Mouse (Mus musculus) kidney, embryonic 16.5 days (tissue): Measurements from ENCODE around the gene Nelfb. TPM values are rescaled to one million over a fixed set of nuclear protein-coding genes. Genes with fewer than 3 reads are reported as not detected.
A peak's percentile ranks its signal among the peaks of the same experiment; 100 is the strongest.

Experiments
- ATAC-seq: fragments of 200-750 bp; cut with Nextera tagmentation; 2 replicates; pipeline ENCODE4 v1.8.0; 2017; ENCODE audit warnings: moderate TSS enrichment; ENCODE audit not compliant: low FRiP score, low TSS enrichment
- H3K27ac ChIP-seq: fragments of 300-500 bp; sonication (generic); 2 replicates; pipeline ENCODE4 v1.5.1; 2014; ENCODE audit warnings: low read length
- H3K27me3 ChIP-seq: fragments of 300-500 bp; sonication (generic); 2 replicates; pipeline ENCODE4 v1.6.1; 2014; ENCODE audit warnings: low read length, control low read depth, mixed read lengths; ENCODE audit not compliant: insufficient read depth
- H3K36me3 ChIP-seq: fragments of 300-500 bp; sonication (generic); 2 replicates; pipeline ENCODE4 v1.6.1; 2014; ENCODE audit warnings: low read length, control low read depth, mixed read lengths; ENCODE audit not compliant: insufficient read depth
- H3K4me1 ChIP-seq: fragments of 300-500 bp; sonication (generic); 2 replicates; pipeline ENCODE4 v1.6.1; 2014; ENCODE audit warnings: low read length, control low read depth, mixed read lengths; ENCODE audit not compliant: insufficient read depth
- H3K4me2 ChIP-seq: fragments of 300-500 bp; sonication (generic); replicated peaks from 2 replicates; pipeline ENCODE4 v1.6.1; 2014; ENCODE audit warnings: low read depth, low read length
- H3K4me3 ChIP-seq: fragments of 300-500 bp; sonication (generic); 2 replicates; pipeline ENCODE4 v1.5.1; 2014; ENCODE audit warnings: mild to moderate bottlenecking, low read length
- H3K9ac ChIP-seq: fragments of 300-500 bp; sonication (generic); replicated peaks from 2 replicates; pipeline ENCODE4 v1.6.1; 2014; ENCODE audit warnings: low read length
- H3K9me3 ChIP-seq: fragments of 300-500 bp; sonication (generic); 2 replicates; pipeline ENCODE4 v1.6.1; 2016; ENCODE audit warnings: low read length, control low read depth
- WGBS: fragments of 180-500 bp; shearing (Covaris S2); extraction: QIAGEN DNeasy Blood & Tissue Kit; methylation state at CpG from one replicate; pipeline ENCODE4 v1.1.7; 2014; 5-methylcytosine and 5-hydroxymethylcytosine counted together
- polyA plus RNA-seq: library from polyadenylated mRNA; unstranded; fragments of >200 nt; fragmentation: Nextera tagmentation; extraction: Ambion mirVana; gene quantifications from 2 replicates; pipeline ENCODE4 v1.2.1, GENCODE M21; 2015

The Nelfb gene
- polyA plus RNA-seq, 1 experiment from 2014 or later, result 138 TPM

GRCm38 (mm10) chr2:25242101-25242506 lies 30.8 kb upstream of the Nelfb start, which contains the start of the genes Rnf208 and Cysrt1:
TSS of gene Rnf208 (plus strand) at chr2:25242255.
TSS of gene Cysrt1 (minus strand) at chr2:25242452.
- no peak for ATAC-seq
- peak within 1 kb of the TSS; percentile 97 for H3K4me2 ChIP-seq
- peaks cover 20% of the 10 kb centered on the region for H3K27me3 ChIP-seq
- peak within 1 kb of the TSS; percentile 63 for H3K4me3 ChIP-seq
- peak within 1 kb of the TSS; percentile 78 for H3K9ac ChIP-seq
- H3K9me3 ChIP-seq, result no peaks in the 10 kb centered on the region
- 0% methylated on average over 56 of the region's 59 CpGs for WGBS
- H3K36me3 ChIP-seq, result 0 out of 2 replicates have a peak, but pooled peaks cover 6% of the 10 kb centered on the region
- peak within 1 kb of the TSS; percentile 56; the same call in 1 of the 2 replicates for H3K27ac ChIP-seq
- H3K4me1 ChIP-seq, result peaks cover 26% of the 10 kb centered on the region

DNA sequence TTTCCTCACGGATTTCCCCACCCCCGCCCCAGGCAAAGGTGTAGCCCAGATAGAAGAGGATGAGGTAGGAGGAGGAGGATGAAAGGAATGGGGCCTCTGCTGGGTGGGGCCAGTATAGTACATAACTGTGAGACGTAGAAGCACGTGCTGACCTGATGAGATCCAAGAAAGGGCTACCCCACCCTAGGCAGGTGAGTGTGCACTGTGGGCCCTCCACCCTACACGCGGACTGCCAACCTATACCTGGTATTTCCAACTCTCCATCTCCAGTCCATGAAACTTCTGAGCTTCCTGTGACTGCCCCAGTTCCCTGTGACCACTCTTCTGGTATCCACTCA lies 30.1 kb upstream of the Nelfb start:
- Histone ChIP-seq H3K4me1 (peaks cover 26% of the 10 kb centered on the region), H3K9me3 (no peaks in the 10 kb centered on the region), H3K4me3 (peak overlapping the region; percentile 63), H3K27ac (0 out of 2 replicates have a peak overlapping the region, but pooled peaks have one; percentile 56), H3K9ac (peak overlapping the region; percentile 78; the same call in 1 of the 2 replicates), H3K36me3 (0 out of 2 replicates have a peak, but pooled peaks cover 3% of the 10 kb centered on the region), H3K4me2 (peak overlapping the region; percentile 97), H3K27me3 (peaks cover 20% of the 10 kb centered on the region)
- no peak for ATAC-seq
- WGBS, result 12% methylated on average over 6 of the region's 6 CpGs

DNA sequence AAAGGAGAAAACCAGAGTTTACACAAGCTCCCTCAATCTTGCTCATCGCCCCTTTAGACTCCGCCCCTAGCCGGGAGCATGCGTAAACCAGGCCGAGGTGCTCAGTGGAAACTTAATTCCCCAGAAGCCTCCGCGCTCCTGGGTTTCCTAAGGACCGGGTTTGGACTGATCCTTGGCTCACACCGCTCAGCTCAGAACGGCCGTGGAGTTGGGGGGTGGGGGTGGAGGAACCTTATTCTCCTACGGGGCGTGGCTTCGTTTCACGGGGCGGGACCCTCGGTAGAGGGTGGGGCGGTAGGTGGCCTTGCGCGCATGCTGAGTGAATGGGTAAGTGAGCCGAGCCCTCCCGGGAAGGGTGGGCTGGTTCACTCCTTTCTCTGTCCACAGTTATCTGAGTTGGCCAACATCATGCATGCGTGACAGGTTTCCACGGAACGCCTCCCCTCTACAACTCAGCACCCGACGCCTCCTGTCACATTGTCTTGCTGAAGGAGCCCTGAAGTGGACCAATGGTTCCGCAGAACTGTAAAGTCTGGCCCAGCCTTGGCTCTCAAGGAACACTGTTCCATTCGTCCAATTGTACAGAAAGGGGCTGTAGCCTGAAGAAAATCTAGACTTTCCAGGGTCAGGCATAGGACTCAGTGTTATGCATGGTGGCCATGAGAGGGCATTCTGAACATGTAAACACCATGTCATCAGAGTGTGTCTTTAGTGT lies 29.6 kb upstream of the Nelfb start:
- 1% methylated on average over 29 of the region's 29 CpGs for WGBS
- Histone ChIP-seq H3K4me1 (peaks cover 26% of the 10 kb centered on the region), H3K9me3 (no peaks in the 10 kb centered on the region), H3K27ac (peak overlapping the region; percentile 56), H3K4me2 (peak overlapping the region; percentile 97), H3K27me3 (peaks cover 20% of the 10 kb centered on the region), H3K9ac (peak overlapping the region; percentile 55), H3K36me3 (0 out of 2 replicates have a peak, but pooled peaks cover 3% of the 10 kb centered on the region), H3K4me3 (peak overlapping the region; percentile 63)
- ATAC-seq, result peak; percentile 88

DNA sequence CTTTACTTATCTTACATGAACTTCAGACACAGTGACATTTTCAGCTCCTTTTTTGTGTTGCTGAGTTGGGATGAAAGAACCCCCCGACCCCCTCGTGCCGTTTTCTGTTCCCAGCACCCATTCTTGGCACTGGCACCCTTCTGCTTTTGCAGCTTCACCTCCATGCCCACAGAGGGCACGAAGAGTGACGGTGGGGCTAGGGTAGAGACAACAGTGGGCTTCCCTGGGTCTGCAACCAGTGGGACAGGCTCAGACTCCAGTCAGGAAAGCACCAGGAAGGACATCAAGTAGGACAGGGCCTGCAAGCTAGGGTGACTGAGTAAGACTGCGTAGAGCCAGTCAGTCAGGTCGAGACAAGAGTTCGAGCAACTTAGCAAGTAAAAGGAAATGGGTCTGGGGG lies 29.0 kb upstream of the Nelfb start:
- Histone ChIP-seq H3K9me3 (no peaks in the 10 kb centered on the region), H3K4me1 (peaks cover 26% of the 10 kb centered on the region), H3K36me3 (0 out of 2 replicates have a peak, but pooled peaks cover under 1% of the 10 kb centered on the region), H3K9ac (peak overlapping the region; percentile 55), H3K27ac (peak overlapping the region; percentile 56), H3K4me3 (peak overlapping the region; percentile 63), H3K4me2 (peak overlapping the region; percentile 97), H3K27me3 (peaks cover 20% of the 10 kb centered on the region)
- ATAC-seq, result peak; percentile 12
- 51% methylated on average over 8 of the region's 8 CpGs for WGBS

DNA sequence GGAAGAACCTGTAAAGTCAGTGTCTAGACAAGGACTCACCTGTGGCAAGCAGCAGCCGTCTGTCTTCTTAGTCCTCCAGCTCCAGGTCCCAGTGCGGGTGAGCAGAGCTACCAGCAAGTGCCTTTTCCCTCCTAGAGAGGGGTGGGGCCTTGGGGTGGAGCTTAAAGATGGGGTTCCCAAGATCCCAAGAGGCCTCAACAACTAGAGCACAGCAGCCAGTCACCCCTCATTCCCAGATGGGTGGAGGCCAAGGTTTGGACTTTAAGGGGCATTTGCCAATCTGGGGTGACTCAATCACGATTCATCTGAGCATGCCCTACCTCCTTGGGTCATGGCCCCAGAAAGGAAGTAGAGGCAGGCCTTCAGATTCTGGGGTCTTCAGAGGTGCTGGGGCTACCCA lies 28.5 kb upstream of the Nelfb start:
- H3K9ac ChIP-seq, result no peak overlapping the region
- H3K4me1 ChIP-seq, result peaks cover 26% of the 10 kb centered on the region
- H3K27me3 ChIP-seq, result peaks cover 20% of the 10 kb centered on the region
- no peak for ATAC-seq
- H3K27ac ChIP-seq, result no peak overlapping the region
- 86% methylated on average over 3 of the region's 3 CpGs for WGBS
- H3K4me2 ChIP-seq, result no peak overlapping the region
- no peaks in the 10 kb centered on the region for H3K9me3 ChIP-seq
- H3K4me3 ChIP-seq, result no peak overlapping the region
- H3K36me3 ChIP-seq, result no peaks in the 10 kb centered on the region

- Histone ChIP-seq H3K9me3 (no peaks in the 10 kb centered on the region), H3K27ac (peak overlapping the region; percentile 45; the same call in 1 of the 2 replicates), H3K9ac (no peak overlapping the region), H3K4me3 (no peak overlapping the region), H3K4me1 (peaks cover 26% of the 10 kb centered on the region), H3K27me3 (peaks cover 19% of the 10 kb centered on the region), H3K36me3 (no peaks in the 10 kb centered on the region), H3K4me2 (no peak overlapping the region)
- no peak for ATAC-seq
Measured at GRCm38 (mm10) chr2:25238106-25238505, 26.8 kb upstream of the Nelfb start.

- peak overlapping the region; percentile 45; the same call in 1 of the 2 replicates for H3K27ac ChIP-seq
- ATAC-seq, result no peak
- no peaks in the 10 kb centered on the region for H3K36me3 ChIP-seq
- no peak overlapping the region for H3K4me3 ChIP-seq
- no peaks in the 10 kb centered on the region for H3K9me3 ChIP-seq
- H3K27me3 ChIP-seq, result peaks cover 13% of the 10 kb centered on the region
- no peak overlapping the region for H3K9ac ChIP-seq
- WGBS, result 60% methylated on average over 4 of the region's 4 CpGs
- H3K4me2 ChIP-seq, result no peak overlapping the region
- peaks cover 21% of the 10 kb centered on the region for H3K4me1 ChIP-seq
Measured at GRCm38 (mm10) chr2:25237522-25237921, 26.2 kb upstream of the Nelfb start.

- Histone ChIP-seq H3K4me3 (no peak within 1 kb of the TSS), H3K9ac (no peak within 1 kb of the TSS), H3K27me3 (peaks cover 5% of the 10 kb centered on the region), H3K9me3 (no peaks in the 10 kb centered on the region), H3K4me2 (no peak within 1 kb of the TSS), H3K27ac (no peak within 1 kb of the TSS), H3K36me3 (no peaks in the 10 kb centered on the region), H3K4me1 (peaks cover 12% of the 10 kb centered on the region)
- no peak for ATAC-seq
- 34% methylated on average over 8 of the region's 8 CpGs for WGBS
Measured at GRCm38 (mm10) chr2:25236614-25237013, 25.3 kb upstream of the Nelfb start, which contains the start of gene Rnf224. TSS of gene Rnf224 (minus strand) at chr2:25236787.

DNA sequence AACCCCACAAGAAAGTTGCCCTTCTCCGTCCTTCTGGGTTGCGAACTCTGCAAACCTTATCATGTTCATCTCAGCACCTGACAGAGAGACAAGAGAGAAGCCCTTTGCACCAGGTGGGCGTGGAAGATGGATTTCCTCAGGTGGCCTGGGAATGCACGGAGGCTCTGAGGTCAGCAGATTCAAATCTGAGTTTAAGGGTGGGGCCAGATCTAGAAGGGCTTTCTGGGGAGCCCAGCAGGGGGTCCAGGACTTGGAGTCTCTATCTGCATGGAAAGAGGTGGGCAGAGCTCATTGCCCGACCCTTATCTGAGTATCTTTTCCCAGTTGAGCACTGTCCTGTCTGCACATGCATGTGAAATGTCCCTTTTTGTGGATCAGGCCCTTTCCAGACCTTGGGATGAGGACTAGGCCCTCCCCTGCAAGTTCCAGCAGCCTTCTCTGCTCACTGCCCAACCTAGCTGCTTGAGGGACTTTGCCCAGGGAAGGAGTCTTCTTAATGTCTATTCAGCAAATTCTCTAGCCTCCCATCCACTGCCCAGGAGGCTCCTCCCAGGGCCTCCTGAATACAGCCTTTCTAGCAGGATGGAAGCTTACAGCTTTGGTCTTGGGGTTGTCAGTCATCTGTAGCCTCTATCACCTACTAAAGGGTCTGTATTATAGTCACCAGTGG lies 23.4 kb upstream of the Nelfb start:
- no peak overlapping the region for H3K4me2 ChIP-seq

More for the DNA sequence above, 23.4 kb upstream of the Nelfb start:
- WGBS, result 71% methylated on average over 5 of the region's 5 CpGs
- Histone ChIP-seq H3K9ac (no peak overlapping the region), H3K27me3 (no peaks in the 10 kb centered on the region), H3K27ac (peak overlapping the region; percentile 61; the same call in 1 of the 2 replicates), H3K36me3 (no peaks in the 10 kb centered on the region), H3K4me3 (no peak overlapping the region), H3K4me1 (no peaks in the 10 kb centered on the region), H3K9me3 (no peaks in the 10 kb centered on the region)
- ATAC-seq, result 0 out of 2 replicates have a peak, but pooled peaks have one; percentile 16
